Mouse (Mus musculus) neural tube, embryonic 10.5 days (tissue): ENCODE data around the gene Acot8.
A peak's percentile ranks its signal among the peaks of the same experiment; 100 is the strongest.
"Not testable (repeated sequence)": the region's sequence is repeated elsewhere in the genome, so short reads cannot be mapped to it uniquely, and the experiment has no call there.

Experiments
- DNase-seq: peaks from one replicate; pipeline ENCODE4 v3.0.0-alpha.2; 2017; ENCODE audit warnings: low spot score; ENCODE audit errors: extremely low spot score

Gene Acot8

GRCm38 (mm10) chr2:164813557-164813956, 8.9 kb upstream of the Acot8 start:
- DNase-seq, result no peak

GRCm38 (mm10) chr2:164806614-164807013, 1.9 kb upstream of the Acot8 start:
- DNase-seq, result no peak

GRCm38 (mm10) chr2:164805332-164805718, 643 bp upstream of the Acot8 start:
- DNase-seq, result no peak

GRCm38 (mm10) chr2:164803921-164804313, 765 bp downstream of the Acot8 start:
- DNase-seq, result no peak

- no peak for DNase-seq
Measured at GRCm38 (mm10) chr2:164803201-164803920, 1.3 kb downstream of the Acot8 start.

- no peak for DNase-seq
Measured at GRCm38 (mm10) chr2:164800252-164801004, 4.3 kb downstream of the Acot8 start.

- not testable (repeated sequence) for DNase-seq
Measured at GRCm38 (mm10) chr2:164798554-164798953, 6.1 kb downstream of the Acot8 start.

GRCm38 (mm10) chr2:164795868-164796267, 8.8 kb downstream of the Acot8 start:
- DNase-seq, result no peak

- DNase-seq, result peak; percentile 69
Measured at GRCm38 (mm10) chr2:164794293-164794692, 10.4 kb downstream of the Acot8 start.

- DNase-seq, result no peak
Measured at GRCm38 (mm10) chr2:164793772-164794171, 10.9 kb downstream of the Acot8 start.

- DNase-seq, result peak; percentile 45
Measured at GRCm38 (mm10) chr2:164793236-164793635, 11.4 kb downstream of the Acot8 start.

GRCm38 (mm10) chr2:164792400-164793190, 12.1 kb downstream of the Acot8 start:
- no peak for DNase-seq

GRCm38 (mm10) chr2:164791841-164792261, 12.8 kb downstream of the Acot8 start:
- DNase-seq, result no peak

- no peak for DNase-seq
Measured at GRCm38 (mm10) chr2:164790451-164790850, 14.2 kb downstream of the Acot8 start.

- DNase-seq, result no peak
Measured at GRCm38 (mm10) chr2:164788411-164788810, 16.3 kb downstream of the Acot8 start.

- DNase-seq, result no peak
Measured at GRCm38 (mm10) chr2:164787779-164788178, 16.9 kb downstream of the Acot8 start.

GRCm38 (mm10) chr2:164787032-164787431, 17.6 kb downstream of the Acot8 start:
- no peak for DNase-seq

- DNase-seq, result no peak
Measured at GRCm38 (mm10) chr2:164786388-164786885, 18.2 kb downstream of the Acot8 start.

GRCm38 (mm10) chr2:164785481-164786387, 18.9 kb downstream of the Acot8 start, which contains the start of gene Snx21:
TSS of gene Snx21 (plus strand) at chr2:164785823.
- DNase-seq, result peak; percentile 91

GRCm38 (mm10) chr2:164784869-164785420, 19.7 kb downstream of the Acot8 start:
- DNase-seq, result no peak
